Mouse (Mus musculus) bone marrow, adult 2 months (tissue): ENCODE data around the gene Inf2.

Source experiments
- CTCF ChIP-seq: fragments of 200-500 bp; IDR thresholded peaks from 2 replicates; pipeline ENCODE4 v1.5.1; 2011; ENCODE audit warnings: low read length, control low read depth; ENCODE audit not compliant: control insufficient read depth, insufficient read depth
- POLR2A ChIP-seq: fragments of 200-500 bp; IDR thresholded peaks from 2 replicates; pipeline ENCODE4 v1.6.1; 2011; ENCODE audit warnings: low read depth, mild to moderate bottlenecking, control low read depth, low read length, borderline replicate concordance; ENCODE audit not compliant: control insufficient read depth

- no peak for TF ChIP-seq POLR2A
- no peak for TF ChIP-seq CTCF
Measured at GRCm38 (mm10) chr12:112539466-112539965, 49.1 kb upstream of the Inf2 start.
